Comparison of ENCODE assay signal across 11 mouse cellular contexts in genomic region chr2:44571156-44571555, GRCm38 (mm10).
DNase-seq lines count a peak whose midpoint lies in the region; ATAC-seq and TF ChIP-seq lines count a peak whose summit lies in the region.
"Had no signal": no experiment of that assay in that cellular context is flagged by ENCODE, and none has a peak within 500 bp of the region (broad histone marks: within the 10 kb centered on the region; RNA-seq: fewer than 3 reads in every experiment).

No protein-coding gene starts in this region.

- H3K4me3 ChIP-seq in stomach, postnatal 0 days (ENCODE audit: low read depth, low read length) = no peak overlapping the region
- H3K4me3 ChIP-seq: neural tube, embryonic 13.5 days had no signal

- H3K9ac ChIP-seq in stomach, postnatal 0 days (ENCODE audit: low read length) = peak overlapping the region; percentile 38; the same call in 1 of the 2 replicates
- H3K9ac ChIP-seq: neural tube, embryonic 13.5 days had no signal

- no peak for TF ChIP-seq EP300 in stomach, postnatal 0 days (optimal IDR thresholded peaks at IDR 0.05)

- no peak for TF ChIP-seq CTCF in stomach, postnatal 0 days (IDR thresholded peaks at IDR 0.05; ENCODE audit: low read depth)

- no peaks in the 10 kb centered on the region for H3K27me3 ChIP-seq in stomach, postnatal 0 days (ENCODE audit: control insufficient read depth, insufficient read depth, low read length)
- H3K27me3 ChIP-seq: CH12.LX; neural tube, embryonic 13.5 days had no signal

- no peak for ATAC-seq in stomach, postnatal 0 days (ENCODE audit: low FRiP score, low TSS enrichment)
- no peak for ATAC-seq in monocyte, adult 5-6 weeks (replicated peaks; ENCODE audit: insufficient number of reproducible peaks, low FRiP score, low TSS enrichment, poor library complexity, severe bottlenecking)

- H3K36me3 ChIP-seq in stomach, postnatal 0 days (ENCODE audit: control insufficient read depth, insufficient read depth, low read length) = no peaks in the 10 kb centered on the region
- H3K36me3 ChIP-seq: neural tube, embryonic 13.5 days had no signal

- no peaks in the 10 kb centered on the region for H3K4me1 ChIP-seq in stomach, postnatal 0 days (replicated peaks; ENCODE audit: control insufficient read depth, insufficient read depth)

- H3K4me2 ChIP-seq in stomach, postnatal 0 days (replicated peaks; ENCODE audit: low read depth) = peak overlapping the region; percentile 42
- H3K4me2 ChIP-seq: neural tube, embryonic 13.5 days had no signal

- H3K27ac ChIP-seq in stomach, postnatal 0 days (replicated peaks) = peak overlapping the region; percentile 80
- H3K27ac ChIP-seq: neural tube, embryonic 13.5 days had no signal

- DNase-seq in gastrocnemius, postnatal 10 days = peak; percentile 10
- DNase-seq in gastrocnemius, adult 8-10 months (ENCODE audit: low spot score in 2 of 2) = no peak
- peak; percentile 31 for DNase-seq in right cerebral cortex, adult 18-20 months
- DNase-seq in right cerebral cortex, adult 2 months (ENCODE audit: low spot score in 2 of 2) = no peak
- peak; percentile 38 for DNase-seq in kidney, postnatal 14 days
- no peak for DNase-seq in stomach, postnatal 0 days (ENCODE audit: low spot score)
- DNase-seq in layer of hippocampus, postnatal 25 days (ENCODE audit: extremely low spot score in 1 of 2, low spot score in 1 of 2) = no peak
- DNase-seq: adrenal gland, postnatal 14 days had no signal

- 42% methylated on average over 9 of the region's 9 CpGs for WGBS in stomach, postnatal 0 days

- no peaks in the 10 kb centered on the region for H3K9me3 ChIP-seq in stomach, postnatal 0 days (ENCODE audit: control insufficient read depth, low read length)
- H3K9me3 ChIP-seq: neural tube, embryonic 13.5 days had no signal

Comparison
In these comparisons a context has a peak if more than half of its experiments do, and no peak if none do; other contexts are left out.
1. DNase-seq: peak in gastrocnemius, postnatal 10 days (single experiment), right cerebral cortex, adult 18-20 months (single experiment) and kidney, postnatal 14 days (single experiment); none in gastrocnemius, adult 8-10 months (0 of 2), right cerebral cortex, adult 2 months (0 of 2), stomach, postnatal 0 days (single experiment) and layer of hippocampus, postnatal 25 days (0 of 2).